Mouse (Mus musculus) T-helper 1 cell (primary cell): ENCODE results near the gene Ceacam16.

ENCODE experiments used
- in situ Hi-C: fragments of 300-600 bp; cut with MboI, MseI; formaldehyde crosslinking; loops from one replicate; pipeline ENCODE4 v1.15.1; 2025; ENCODE audit warnings: high pct_unique_total_duplicates

Gene Ceacam16

GRCm38 (mm10) chr7:19843561-19843960 lies 17.5 kb downstream of the Ceacam16 start:
- in situ Hi-C loops, result loop anchor here (5.0 kb wide), 1 partner anchor 41 kb away; no protein-coding TSS in a partner anchor

GRCm38 (mm10) chr7:19842885-19843504 lies 18.1 kb downstream of the Ceacam16 start:
- in situ Hi-C loops, result loop anchor here (5.0 kb wide), 1 partner anchor 41 kb away; no protein-coding TSS in a partner anchor

- in situ Hi-C loops, result loop anchor here (5.0 kb wide), 1 partner anchor 40 kb away; no protein-coding TSS in a partner anchor
These were observed 19.2 kb downstream of the Ceacam16 start for GRCm38 (mm10) chr7:19841686-19842413.

- in situ Hi-C loops, result loop anchor here (5.0 kb wide), 1 partner anchor 39 kb away; no protein-coding TSS in a partner anchor
These were observed 20.2 kb downstream of the Ceacam16 start for GRCm38 (mm10) chr7:19840936-19841335.

- in situ Hi-C loops, result loop anchor here (5.0 kb wide), 1 partner anchor 38 kb away; no protein-coding TSS in a partner anchor
These were observed 20.7 kb downstream of the Ceacam16 start for GRCm38 (mm10) chr7:19840371-19840770.

- in situ Hi-C loops, result no loop called here
These were observed 24.3 kb downstream of the Ceacam16 start for GRCm38 (mm10) chr7:19836843-19837242.

GRCm38 (mm10) chr7:19834055-19834454 lies 27.0 kb downstream of the Ceacam16 start:
- in situ Hi-C loops, result no loop called here

- in situ Hi-C loops, result no loop called here
These were observed 29.3 kb downstream of the Ceacam16 start for GRCm38 (mm10) chr7:19831837-19832236.

GRCm38 (mm10) chr7:19830682-19831156 lies 30.4 kb downstream of the Ceacam16 start:
- in situ Hi-C loops, result no loop called here

GRCm38 (mm10) chr7:19829694-19830093 lies 31.4 kb downstream of the Ceacam16 start:
- in situ Hi-C loops, result no loop called here

GRCm38 (mm10) chr7:19826756-19827155 lies 34.3 kb downstream of the Ceacam16 start:
- in situ Hi-C loops, result no loop called here

GRCm38 (mm10) chr7:19824182-19824973 lies 36.7 kb downstream of the Ceacam16 start:
- in situ Hi-C loops, result no loop called here

GRCm38 (mm10) chr7:19823256-19824181 lies 37.6 kb downstream of the Ceacam16 start:
- in situ Hi-C loops, result no loop called here

- in situ Hi-C loops, result no loop called here
These were observed 38.5 kb downstream of the Ceacam16 start, which contains the start of gene Bcl3 for GRCm38 (mm10) chr7:19822604-19823058. Gene Bcl3, minus strand, starts transcription at chr7:19822770.

- in situ Hi-C loops, result no loop called here
These were observed 38.9 kb downstream of the Ceacam16 start for GRCm38 (mm10) chr7:19822193-19822592.

GRCm38 (mm10) chr7:19821633-19822032 lies 39.5 kb downstream of the Ceacam16 start:
- in situ Hi-C loops, result no loop called here

- in situ Hi-C loops, result no loop called here
These were observed 40.6 kb downstream of the Ceacam16 start for GRCm38 (mm10) chr7:19820347-19821048.

GRCm38 (mm10) chr7:19818875-19819274 lies 42.2 kb downstream of the Ceacam16 start:
- in situ Hi-C loops, result no loop called here

GRCm38 (mm10) chr7:19818440-19818839 lies 42.7 kb downstream of the Ceacam16 start:
- in situ Hi-C loops, result no loop called here
